Mouse (Mus musculus): ENCODE results near the gene Tfb1m. TPM values are rescaled to one million over a fixed set of nuclear protein-coding genes. Genes with fewer than 3 reads are reported as not detected.
A peak's percentile ranks its signal among the peaks of the same experiment; 100 is the strongest.

The Tfb1m gene
- polyA plus RNA-seq, 1 experiment from 2014 or later = 16.3 TPM

- H3K27ac ChIP-seq (replicated peaks) = no peak overlapping the region
- H3K27me3 ChIP-seq (replicated peaks; ENCODE audit: low read depth, poor library complexity, severe bottlenecking) = no peaks in the 10 kb centered on the region
- 92% methylated on average over 2 of the region's 2 CpGs for WGBS
- H3K4me3 ChIP-seq = no peak overlapping the region
- no peaks in the 10 kb centered on the region for H3K4me1 ChIP-seq
- H3K9me3 ChIP-seq = no peaks in the 10 kb centered on the region
- peaks cover 19% of the 10 kb centered on the region for H3K36me3 ChIP-seq (replicated peaks)
- no peak for DNase-seq (ENCODE audit: low spot score)
These were observed 17.3 kb downstream of the Tfb1m start for GRCm38 (mm10) chr17:3540304-3540703.

DNA sequence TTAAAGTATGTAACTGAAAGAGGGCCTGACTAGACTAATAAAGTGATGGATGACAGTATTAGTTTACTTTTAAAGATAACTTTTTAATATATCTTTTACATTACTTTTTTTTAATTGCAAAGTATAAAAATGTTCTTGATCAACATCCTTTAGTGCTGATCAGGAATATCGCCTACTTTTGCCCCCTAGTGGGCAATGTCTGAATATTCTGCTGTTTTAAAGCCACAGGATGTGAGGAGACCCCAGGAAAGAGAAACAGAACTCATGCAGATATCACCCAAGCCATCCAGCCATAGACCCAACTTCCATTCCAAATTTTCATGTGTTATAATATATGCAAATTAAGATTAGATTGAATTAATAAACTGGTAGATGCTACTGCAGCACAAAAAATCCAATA is 24.2 kb downstream of the Tfb1m start:
- Histone ChIP-seq H3K9me3 (no peaks in the 10 kb centered on the region), H3K36me3 (replicated peaks) (peaks cover 3% of the 10 kb centered on the region; the same call in 1 of the 2 replicates), H3K4me3 (no peak overlapping the region), H3K4me1 (no peaks in the 10 kb centered on the region), H3K27ac (replicated peaks) (no peak overlapping the region), H3K27me3 (replicated peaks; ENCODE audit: low read depth, poor library complexity, severe bottlenecking) (no peaks in the 10 kb centered on the region)
- 32% methylated on average over 1 of the region's 1 CpGs for WGBS
- no peak for DNase-seq (ENCODE audit: low spot score)

- no peak for DNase-seq (ENCODE audit: low spot score)
- peaks cover 3% of the 10 kb centered on the region; the same call in 1 of the 2 replicates for H3K36me3 ChIP-seq (replicated peaks)
- no peaks in the 10 kb centered on the region for H3K4me1 ChIP-seq
- no peaks in the 10 kb centered on the region for H3K27me3 ChIP-seq (replicated peaks; ENCODE audit: low read depth, poor library complexity, severe bottlenecking)
- no peaks in the 10 kb centered on the region for H3K9me3 ChIP-seq
- no peak within 1 kb of the TSS for H3K4me3 ChIP-seq
- WGBS = 83% methylated on average over 4 of the region's 4 CpGs
- no peak within 1 kb of the TSS for H3K27ac ChIP-seq (replicated peaks)
These were observed 25.3 kb downstream of the Tfb1m start, which contains the start of gene Cldn20 for GRCm38 (mm10) chr17:3532254-3532653. Gene Cldn20 (plus strand): TSS chr17:3532554.

DNA sequence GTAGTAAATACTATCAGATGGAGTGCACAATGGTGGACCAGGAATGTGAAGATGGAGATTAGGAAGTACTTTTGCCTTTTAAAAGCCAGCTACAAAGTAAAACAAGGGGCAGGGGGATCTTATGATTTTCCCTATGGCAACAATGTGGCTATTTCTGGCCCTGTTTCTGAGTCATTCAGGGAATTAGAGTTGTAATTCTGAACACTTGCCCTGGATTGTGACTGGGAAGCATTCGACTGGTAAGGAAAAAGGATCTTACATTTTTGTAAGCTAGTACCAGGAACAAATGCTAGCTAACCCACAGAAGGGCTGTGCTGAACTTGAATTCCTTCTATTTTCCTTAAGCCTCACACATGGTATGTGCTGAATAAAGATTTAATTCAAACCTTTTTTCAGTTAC is 25.9 kb downstream of the Tfb1m start:
- Histone ChIP-seq H3K36me3 (replicated peaks) (peaks cover 3% of the 10 kb centered on the region; the same call in 1 of the 2 replicates), H3K4me1 (no peaks in the 10 kb centered on the region), H3K27me3 (replicated peaks; ENCODE audit: low read depth, poor library complexity, severe bottlenecking) (no peaks in the 10 kb centered on the region), H3K27ac (replicated peaks) (no peak overlapping the region), H3K4me3 (no peak overlapping the region), H3K9me3 (no peaks in the 10 kb centered on the region)
- DNase-seq (ENCODE audit: low spot score) = no peak
- WGBS = 73% methylated on average over 1 of the region's 1 CpGs

DNA sequence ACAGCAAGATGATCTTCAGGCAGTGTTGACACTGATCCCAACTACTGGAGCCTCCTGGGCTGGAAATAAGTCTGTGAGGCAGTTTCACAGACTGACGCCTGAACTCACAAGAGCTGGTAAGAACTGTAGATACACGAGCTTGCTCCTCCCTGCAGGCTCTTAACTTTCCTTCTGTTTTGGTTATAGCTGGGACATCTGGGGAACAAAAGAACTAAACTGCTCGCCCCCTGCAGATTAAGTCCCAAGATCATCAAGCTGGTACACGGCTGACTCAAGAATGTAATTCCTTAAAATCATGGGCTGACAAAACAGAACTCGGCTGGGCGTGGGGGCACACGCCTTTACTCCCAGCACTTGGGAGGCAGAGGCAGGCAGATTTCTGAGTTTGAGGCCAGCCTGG is 27.0 kb downstream of the Tfb1m start:
- Histone ChIP-seq H3K27me3 (replicated peaks; ENCODE audit: low read depth, poor library complexity, severe bottlenecking) (no peaks in the 10 kb centered on the region), H3K36me3 (replicated peaks) (peaks cover 3% of the 10 kb centered on the region; the same call in 1 of the 2 replicates), H3K4me3 (no peak overlapping the region), H3K4me1 (no peaks in the 10 kb centered on the region), H3K27ac (replicated peaks) (no peak overlapping the region), H3K9me3 (no peaks in the 10 kb centered on the region)
- no peak for DNase-seq (ENCODE audit: low spot score)
- 72% methylated on average over 7 of the region's 7 CpGs for WGBS

DNA sequence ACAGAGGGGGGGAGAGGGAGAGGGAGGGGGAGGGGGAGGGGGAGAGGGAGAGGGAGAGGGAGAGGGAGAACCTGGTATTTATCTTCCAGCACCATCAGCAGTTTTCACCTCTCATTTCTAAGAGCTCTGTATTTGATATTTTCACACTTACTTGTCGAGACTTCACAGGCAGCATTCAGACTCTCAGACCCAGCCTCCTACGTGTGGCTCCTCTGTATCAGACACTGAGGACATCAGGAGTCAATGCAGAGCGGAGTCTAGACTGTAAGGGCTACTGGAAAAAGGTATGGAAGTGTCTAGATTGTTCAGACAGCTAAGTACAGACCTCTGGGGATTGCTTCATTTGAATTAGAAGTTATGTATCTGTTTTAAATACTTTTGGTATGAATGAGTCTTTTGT is 28.1 kb downstream of the Tfb1m start:
- Histone ChIP-seq H3K27me3 (replicated peaks; ENCODE audit: low read depth, poor library complexity, severe bottlenecking) (no peaks in the 10 kb centered on the region), H3K9me3 (no peaks in the 10 kb centered on the region)

DNA sequence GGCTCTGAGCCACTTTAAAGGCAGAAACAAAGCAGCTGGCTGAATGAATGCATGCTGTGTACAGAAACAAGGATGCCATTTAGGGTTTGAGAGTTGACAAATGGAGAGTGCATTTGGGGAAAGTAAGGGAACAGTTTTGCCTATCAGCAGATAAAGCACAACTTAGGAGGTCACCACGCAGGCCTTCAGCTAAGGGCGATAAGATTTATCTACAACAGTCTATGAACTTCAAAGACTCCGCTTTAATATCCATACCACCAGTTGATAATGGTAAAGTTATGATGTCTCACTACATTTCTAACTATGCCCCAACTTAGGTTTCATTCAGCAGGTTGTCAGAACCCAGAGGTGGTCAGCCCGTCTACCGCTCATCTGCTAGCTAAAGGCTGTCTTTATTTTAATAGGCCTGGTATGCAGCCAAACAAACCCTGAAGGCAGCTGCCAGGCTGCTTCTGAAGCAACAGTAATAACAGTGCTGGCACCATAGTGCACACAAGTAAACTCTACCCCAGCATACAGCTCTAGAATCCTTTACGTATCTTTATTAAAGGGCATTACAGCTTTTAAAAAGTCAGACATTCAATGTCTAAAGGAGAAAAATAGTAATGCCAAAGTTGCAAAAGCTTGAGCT is 29.6 kb downstream of the Tfb1m start:
- Histone ChIP-seq H3K4me1 (no peaks in the 10 kb centered on the region), H3K27me3 (replicated peaks; ENCODE audit: low read depth, poor library complexity, severe bottlenecking) (no peaks in the 10 kb centered on the region), H3K36me3 (replicated peaks) (peaks cover 3% of the 10 kb centered on the region; the same call in 1 of the 2 replicates), H3K4me3 (no peak overlapping the region), H3K27ac (replicated peaks) (no peak overlapping the region), H3K9me3 (no peaks in the 10 kb centered on the region)
- no peak for DNase-seq (ENCODE audit: low spot score)
- WGBS = 87% methylated on average over 6 of the region's 6 CpGs

More for the DNA sequence above, 28.1 kb downstream of the Tfb1m start:
- 67% methylated on average over 3 of the region's 3 CpGs for WGBS
- no peaks in the 10 kb centered on the region for H3K4me1 ChIP-seq
- no peak for DNase-seq (ENCODE audit: low spot score)
- no peak overlapping the region for H3K4me3 ChIP-seq
- peaks cover 3% of the 10 kb centered on the region; the same call in 1 of the 2 replicates for H3K36me3 ChIP-seq (replicated peaks)
- no peak overlapping the region for H3K27ac ChIP-seq (replicated peaks)

- H3K9me3 ChIP-seq = no peaks in the 10 kb centered on the region
- no peak overlapping the region for H3K4me3 ChIP-seq
- H3K27me3 ChIP-seq (replicated peaks; ENCODE audit: low read depth, poor library complexity, severe bottlenecking) = no peaks in the 10 kb centered on the region
- no peak for DNase-seq (ENCODE audit: low spot score)
- H3K27ac ChIP-seq (replicated peaks) = no peak overlapping the region
- H3K4me1 ChIP-seq = 0 out of 2 replicates have a peak, but pooled peaks cover 5% of the 10 kb centered on the region
- 93% methylated on average over 5 of the region's 5 CpGs for WGBS
- H3K36me3 ChIP-seq (replicated peaks) = peaks cover 23% of the 10 kb centered on the region
These were observed 37.2 kb downstream of the Tfb1m start for GRCm38 (mm10) chr17:3520344-3520743.

- 39% methylated on average over 9 of the region's 9 CpGs for WGBS
- Histone ChIP-seq H3K27me3 (replicated peaks; ENCODE audit: low read depth, poor library complexity, severe bottlenecking) (no peaks in the 10 kb centered on the region), H3K4me3 (no peak overlapping the region), H3K27ac (replicated peaks) (no peak overlapping the region), H3K9me3 (no peaks in the 10 kb centered on the region), H3K36me3 (replicated peaks) (peaks cover 32% of the 10 kb centered on the region), H3K4me1 (0 out of 2 replicates have a peak, but pooled peaks cover 5% of the 10 kb centered on the region)
- no peak for DNase-seq (ENCODE audit: low spot score)
These were observed 41.2 kb downstream of the Tfb1m start for GRCm38 (mm10) chr17:3516406-3516805.

- Histone ChIP-seq H3K9me3 (no peaks in the 10 kb centered on the region), H3K4me3 (no peak overlapping the region), H3K36me3 (replicated peaks) (peaks cover 32% of the 10 kb centered on the region), H3K27ac (replicated peaks) (no peak overlapping the region), H3K4me1 (0 out of 2 replicates have a peak, but pooled peaks cover 5% of the 10 kb centered on the region), H3K27me3 (replicated peaks; ENCODE audit: low read depth, poor library complexity, severe bottlenecking) (no peaks in the 10 kb centered on the region)
- DNase-seq (ENCODE audit: low spot score) = no peak
- 89% methylated on average over 8 of the region's 8 CpGs for WGBS
These were observed 41.7 kb downstream of the Tfb1m start for GRCm38 (mm10) chr17:3515851-3516250.

GRCm38 (mm10) chr17:3514316-3514715 is 43.3 kb downstream of the Tfb1m start:
- no peaks in the 10 kb centered on the region for H3K27me3 ChIP-seq (replicated peaks; ENCODE audit: low read depth, poor library complexity, severe bottlenecking)
- H3K27ac ChIP-seq (replicated peaks) = no peak overlapping the region
- 89% methylated on average over 5 of the region's 5 CpGs for WGBS
- no peak overlapping the region for H3K4me3 ChIP-seq
- H3K9me3 ChIP-seq = no peaks in the 10 kb centered on the region
- H3K36me3 ChIP-seq (replicated peaks) = peaks cover 26% of the 10 kb centered on the region
- 0 out of 2 replicates have a peak, but pooled peaks cover 5% of the 10 kb centered on the region for H3K4me1 ChIP-seq
- DNase-seq (ENCODE audit: low spot score) = no peak

DNA sequence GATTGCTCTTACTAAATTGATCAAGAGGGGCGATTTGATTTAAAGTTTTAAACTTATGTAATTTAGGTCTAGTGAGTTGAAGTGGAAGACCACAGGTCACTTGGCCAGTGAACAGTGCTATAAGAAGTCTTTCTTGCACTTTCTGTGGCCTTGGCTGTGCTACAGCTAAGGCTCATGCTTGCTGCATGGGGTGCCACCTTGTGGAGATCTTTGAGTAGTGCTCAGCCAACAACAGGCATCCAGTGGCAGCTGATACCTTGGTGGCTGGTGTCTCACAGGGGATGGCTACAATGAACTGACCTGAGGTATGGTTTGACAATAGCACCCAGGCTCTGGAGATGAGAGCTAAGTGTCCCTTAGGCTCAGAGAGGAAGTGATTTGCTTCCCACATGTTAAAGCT is 47.7 kb downstream of the Tfb1m start:
- DNase-seq (ENCODE audit: low spot score) = peak; percentile 62
- peaks cover 4% of the 10 kb centered on the region; the same call in 1 of the 2 replicates for H3K36me3 ChIP-seq (replicated peaks)
- no peaks in the 10 kb centered on the region for H3K9me3 ChIP-seq
- 17% methylated on average over 1 of the region's 1 CpGs for WGBS
- no peak overlapping the region for H3K27ac ChIP-seq (replicated peaks)
- H3K4me3 ChIP-seq = no peak overlapping the region
- H3K27me3 ChIP-seq (replicated peaks; ENCODE audit: low read depth, poor library complexity, severe bottlenecking) = no peaks in the 10 kb centered on the region
- no peaks in the 10 kb centered on the region for H3K4me1 ChIP-seq

- 92% methylated on average over 8 of the region's 8 CpGs for WGBS
- no peak for DNase-seq (ENCODE audit: low spot score)
- no peaks in the 10 kb centered on the region for H3K9me3 ChIP-seq
- H3K36me3 ChIP-seq (replicated peaks) = no peaks in the 10 kb centered on the region
- H3K27me3 ChIP-seq (replicated peaks; ENCODE audit: low read depth, poor library complexity, severe bottlenecking) = no peaks in the 10 kb centered on the region
- H3K4me3 ChIP-seq = no peak overlapping the region
- H3K27ac ChIP-seq (replicated peaks) = no peak overlapping the region
- H3K4me1 ChIP-seq = no peaks in the 10 kb centered on the region
These were observed 51.1 kb downstream of the Tfb1m start for GRCm38 (mm10) chr17:3506508-3506907.

Data from embryonic facial prominence, embryonic 10.5 days (tissue).